Mouse (Mus musculus) cortical plate, adult 2 months (tissue): Measurements from ENCODE around the gene Ttc6.

Experiments used
- CTCF ChIP-seq: fragments of 200-500 bp; IDR thresholded peaks from 2 replicates; pipeline ENCODE4 v1.5.1; 2011; ENCODE audit warnings: mild to moderate bottlenecking, control low read depth, low read length; ENCODE audit not compliant: insufficient read depth; ENCODE audit errors: extremely low read depth
- POLR2A ChIP-seq: fragments of 200-500 bp; IDR thresholded peaks from 2 replicates; pipeline ENCODE4 v1.6.1; 2011; ENCODE audit warnings: mild to moderate bottlenecking, low read length, control low read depth; ENCODE audit not compliant: insufficient read depth; ENCODE audit errors: extremely low read depth

GRCm38 (mm10) chr12:57541118-57541517, 22.8 kb upstream of the Ttc6 start:
- TF ChIP-seq POLR2A: no peak
- no peak for TF ChIP-seq CTCF
